Mouse (Mus musculus) right cerebral cortex, postnatal 14 days (tissue): Measurements from ENCODE around the gene Cyp2d9.
"Not testable (repeated sequence)": the region's sequence is repeated elsewhere in the genome, so short reads cannot be mapped to it uniquely, and the experiment has no call there.

Experiments used
- DNase-seq: peaks from one replicate; pipeline ENCODE4 v3.0.0; 2022

Gene Cyp2d9

GRCm38 (mm10) chr15:82433137-82433536 lies at the start of gene Cyp2d9:
Cyp2d9 (plus strand) TSS chr15:82433437.
- DNase-seq: no peak

GRCm38 (mm10) chr15:82385729-82386128 lies 47.5 kb upstream of the Cyp2d9 start:
- DNase-seq: no peak

- not testable (repeated sequence) for DNase-seq
Observed at GRCm38 (mm10) chr15:82389916-82390315, 43.3 kb upstream of the Cyp2d9 start.

GRCm38 (mm10) chr15:82393922-82394321 lies 39.3 kb upstream of the Cyp2d9 start, which contains the start of gene Cyp2d11:
Cyp2d11 (minus strand) TSS chr15:82394022.
- DNase-seq: not testable (repeated sequence)

GRCm38 (mm10) chr15:82395955-82396354 lies 37.3 kb upstream of the Cyp2d9 start:
- DNase-seq: not testable (repeated sequence)

- DNase-seq: no peak
Observed at GRCm38 (mm10) chr15:82401516-82401915, 31.7 kb upstream of the Cyp2d9 start.

GRCm38 (mm10) chr15:82402106-82402505 lies 31.1 kb upstream of the Cyp2d9 start:
- no peak for DNase-seq

GRCm38 (mm10) chr15:82402741-82403140 lies 30.5 kb upstream of the Cyp2d9 start:
- DNase-seq: no peak

GRCm38 (mm10) chr15:82403606-82404005 lies 29.6 kb upstream of the Cyp2d9 start:
- DNase-seq: no peak

GRCm38 (mm10) chr15:82404163-82404562 lies 29.1 kb upstream of the Cyp2d9 start:
- no peak for DNase-seq

- no peak for DNase-seq
Observed at GRCm38 (mm10) chr15:82406981-82407380, 26.3 kb upstream of the Cyp2d9 start, which contains the start of gene Cyp2d10. Cyp2d10 (minus strand) TSS chr15:82407195.

- no peak for DNase-seq
Observed at GRCm38 (mm10) chr15:82407536-82407935, 25.7 kb upstream of the Cyp2d9 start.

- peak; percentile 74 for DNase-seq
Observed at GRCm38 (mm10) chr15:82416797-82417789, 16.1 kb upstream of the Cyp2d9 start.

GRCm38 (mm10) chr15:82418616-82419015 lies 14.6 kb upstream of the Cyp2d9 start:
- no peak for DNase-seq

GRCm38 (mm10) chr15:82422935-82423334 lies 10.3 kb upstream of the Cyp2d9 start:
- DNase-seq: no peak

GRCm38 (mm10) chr15:82423471-82423870 lies 9.8 kb upstream of the Cyp2d9 start:
- DNase-seq: no peak

- DNase-seq: no peak
Observed at GRCm38 (mm10) chr15:82433621-82434020, 384 bp downstream of the Cyp2d9 start.

- DNase-seq: no peak
Observed at GRCm38 (mm10) chr15:82434541-82434940, 1.3 kb downstream of the Cyp2d9 start.

GRCm38 (mm10) chr15:82435011-82435410 lies 1.8 kb downstream of the Cyp2d9 start:
- no peak for DNase-seq

- DNase-seq: no peak
Observed at GRCm38 (mm10) chr15:82435606-82436005, 2.4 kb downstream of the Cyp2d9 start.

GRCm38 (mm10) chr15:82437975-82438617 lies 4.9 kb downstream of the Cyp2d9 start:
- no peak for DNase-seq

GRCm38 (mm10) chr15:82443658-82444057 lies 10.4 kb downstream of the Cyp2d9 start:
- DNase-seq: no peak

GRCm38 (mm10) chr15:82445196-82445595 lies 12.0 kb downstream of the Cyp2d9 start:
- DNase-seq: no peak

- DNase-seq: not testable (repeated sequence)
Observed at GRCm38 (mm10) chr15:82450045-82450444, 16.8 kb downstream of the Cyp2d9 start.
